Mouse (Mus musculus): Measurements from ENCODE around the gene Tfap2b. TPM values are rescaled to one million over a fixed set of nuclear protein-coding genes. Genes with fewer than 3 reads are reported as not detected.

The Tfap2b gene
- total RNA-seq (2014; fragmentation: Nextera tagmentation) (not detected in 2 replicates), total RNA-seq (2017) (not detected in 2 replicates)

DNA sequence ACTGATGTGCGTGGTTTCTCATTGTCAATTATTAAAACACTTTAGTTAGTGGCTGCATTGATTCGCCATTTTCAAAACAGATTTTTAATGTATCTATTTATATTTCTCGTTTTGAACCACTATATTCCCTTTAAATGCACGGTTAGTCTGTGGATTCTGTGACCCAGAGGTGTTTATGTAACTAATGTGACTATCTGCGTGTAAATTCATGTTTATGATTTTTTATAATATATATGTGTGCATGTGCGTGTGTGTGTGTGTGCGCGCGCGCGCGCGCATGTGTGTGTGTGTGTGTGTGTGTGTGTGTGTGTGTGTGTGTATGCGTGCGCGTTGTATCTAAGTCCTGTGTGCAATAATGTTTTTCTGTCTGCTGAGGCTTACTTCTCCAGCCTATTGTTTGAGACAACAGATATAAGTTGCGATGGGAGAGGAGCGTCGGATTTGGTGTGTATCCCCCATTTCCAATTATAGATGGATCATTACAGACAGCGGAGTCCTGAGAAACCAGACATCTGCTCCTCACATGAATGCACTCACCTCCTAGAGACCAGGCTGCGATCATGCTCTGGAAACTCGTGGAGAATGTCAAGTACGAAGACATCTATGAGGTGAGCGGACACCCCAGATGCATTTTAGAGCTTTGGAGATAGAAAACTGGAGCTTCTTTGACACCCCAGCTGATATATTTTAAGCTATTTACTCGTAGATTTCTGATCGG, at the start of gene Tfap2b:
Tfap2b (plus strand) TSS at position 274 of the 718 bp plus-strand sequence.
- ATAC-seq (replicated peaks; ENCODE audit: low FRiP score, low TSS enrichment, poor library complexity, severe bottlenecking): no peak

DNA sequence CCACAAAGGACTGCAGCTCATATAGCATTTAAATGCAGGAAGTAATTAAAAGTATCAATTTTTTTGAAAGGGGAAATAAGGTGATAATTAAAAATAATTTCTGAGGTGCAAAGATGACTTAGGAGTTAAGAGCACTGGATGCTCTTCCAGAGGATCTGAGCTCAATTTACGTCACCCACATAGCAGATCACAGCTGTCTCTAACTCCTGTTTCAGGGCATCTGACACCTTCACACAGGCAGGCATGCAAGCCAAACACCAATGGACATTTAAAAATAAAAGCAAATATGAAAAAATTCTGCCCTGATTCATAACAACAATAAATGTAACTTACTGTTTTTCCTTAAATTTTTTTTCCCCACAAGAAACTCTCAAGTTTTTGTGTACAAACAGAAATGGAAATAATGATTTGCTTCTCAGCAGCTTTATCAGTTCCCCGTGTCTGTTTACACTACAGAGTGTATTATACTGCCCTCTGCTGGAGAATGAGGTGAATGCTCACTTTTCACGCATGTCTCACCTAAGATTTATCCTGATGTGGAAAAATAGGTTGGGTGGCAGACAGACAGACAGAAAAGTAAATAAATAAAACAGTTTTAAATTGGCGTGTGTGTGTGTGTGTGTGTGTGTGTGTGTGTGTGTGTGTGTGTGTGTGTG, 29.8 kb upstream of the Tfap2b start:
- peak; percentile 75 for ATAC-seq (replicated peaks; ENCODE audit: low FRiP score, low TSS enrichment, poor library complexity, severe bottlenecking)

DNA sequence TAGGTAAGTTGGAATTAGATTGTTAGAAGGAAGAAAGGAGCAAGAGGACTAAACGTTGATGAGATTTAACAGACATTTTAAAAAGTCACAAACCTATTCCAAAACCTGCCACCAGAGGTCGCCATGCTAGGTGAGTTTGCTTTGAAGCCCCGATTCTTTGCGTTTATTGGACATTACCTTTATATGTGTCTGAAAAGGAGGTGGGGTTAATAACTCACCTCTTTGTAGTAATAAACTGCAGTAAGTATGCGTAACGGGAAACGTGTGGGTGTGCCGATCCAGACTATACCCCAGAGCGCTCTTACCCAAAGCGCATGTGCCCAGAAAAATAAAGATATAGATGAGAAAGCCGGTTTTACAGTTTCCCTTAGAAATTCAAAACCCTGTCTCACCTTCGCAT, 3.1 kb upstream of the Tfap2b start:
- ATAC-seq (replicated peaks; ENCODE audit: low FRiP score, low TSS enrichment, poor library complexity, severe bottlenecking): no peak

DNA sequence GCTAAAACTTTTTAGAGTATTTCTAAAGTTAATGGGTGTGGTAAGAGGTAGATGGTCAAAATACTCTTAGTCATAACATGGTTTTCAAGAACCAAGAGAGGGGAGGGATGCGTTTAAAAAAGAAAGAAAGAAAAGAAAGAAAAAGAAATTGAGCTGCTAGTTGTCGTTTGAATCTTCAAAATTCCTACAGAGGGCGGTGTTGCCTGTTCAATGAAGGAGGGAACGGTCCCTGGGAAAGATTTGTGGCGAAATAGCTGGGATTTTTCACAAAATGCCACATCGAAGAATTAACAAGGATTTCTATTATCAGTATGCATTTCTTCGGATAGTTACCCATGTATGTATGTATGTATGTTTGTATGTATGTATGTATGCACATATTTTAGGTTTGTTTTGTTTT, 2.5 kb upstream of the Tfap2b start:
- ATAC-seq (replicated peaks; ENCODE audit: low FRiP score, low TSS enrichment, poor library complexity, severe bottlenecking): no peak

DNA sequence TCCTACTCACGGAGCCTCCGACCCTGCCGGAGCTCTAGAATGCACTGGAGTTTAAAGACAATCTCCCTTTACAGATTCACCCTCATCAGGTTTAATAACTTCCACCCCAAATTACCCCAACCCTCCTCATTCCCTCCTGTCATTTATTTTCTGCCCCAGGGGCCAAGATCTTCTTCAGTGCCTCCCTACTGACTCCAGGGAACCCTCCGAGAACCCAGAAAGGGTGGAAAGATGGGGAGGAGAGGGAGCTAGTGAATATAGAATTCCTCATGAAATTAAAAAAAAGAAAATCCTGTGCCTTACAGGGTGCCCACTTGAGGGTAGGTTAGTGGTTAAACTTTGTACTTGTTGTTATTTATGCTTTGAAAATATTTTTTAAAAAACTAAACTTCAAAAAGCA, 1.1 kb upstream of the Tfap2b start:
- no peak for ATAC-seq (replicated peaks; ENCODE audit: low FRiP score, low TSS enrichment, poor library complexity, severe bottlenecking)

DNA sequence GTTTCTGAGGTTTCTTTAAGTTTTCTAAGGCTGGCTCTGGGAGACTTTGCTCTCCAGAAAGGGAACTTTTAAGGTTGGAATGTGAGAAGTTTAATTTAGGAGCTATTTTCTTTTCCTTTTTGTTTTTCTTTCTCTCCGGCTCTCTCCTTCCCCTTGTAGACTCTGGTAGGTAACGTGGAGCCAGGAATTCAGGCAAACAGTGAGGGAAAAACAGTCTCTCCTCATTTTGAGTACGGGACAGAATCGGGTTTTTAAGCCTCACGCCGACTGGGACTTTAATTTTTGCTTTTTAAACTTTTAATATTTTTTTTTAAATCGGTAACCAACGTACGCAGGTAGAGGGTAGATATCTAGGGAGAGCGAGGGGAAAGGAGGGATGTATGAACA, 638 bp downstream of the Tfap2b start:
- no peak for ATAC-seq (replicated peaks; ENCODE audit: low FRiP score, low TSS enrichment, poor library complexity, severe bottlenecking)

DNA sequence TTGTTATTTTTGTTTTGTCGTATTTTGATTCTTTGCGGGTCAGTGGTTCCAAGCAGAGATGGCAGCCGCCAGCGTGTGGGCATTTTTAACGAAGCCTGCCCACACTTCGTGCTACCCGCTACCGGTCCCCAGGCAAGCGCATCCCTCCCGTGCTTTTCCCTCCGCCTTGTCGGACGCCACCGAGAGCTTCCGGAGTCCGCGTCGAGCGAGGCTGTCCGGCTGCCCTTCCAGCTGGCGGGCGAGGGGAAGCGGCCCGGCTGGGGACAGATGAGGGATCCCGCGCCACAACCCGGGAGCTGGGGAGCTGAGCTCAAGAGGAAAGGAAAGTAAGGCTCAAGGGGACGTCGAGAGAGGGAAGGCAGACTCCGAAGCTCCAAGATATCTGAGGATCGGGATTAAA, 1.1 kb downstream of the Tfap2b start:
- no peak for ATAC-seq (replicated peaks; ENCODE audit: low FRiP score, low TSS enrichment, poor library complexity, severe bottlenecking)

DNA sequence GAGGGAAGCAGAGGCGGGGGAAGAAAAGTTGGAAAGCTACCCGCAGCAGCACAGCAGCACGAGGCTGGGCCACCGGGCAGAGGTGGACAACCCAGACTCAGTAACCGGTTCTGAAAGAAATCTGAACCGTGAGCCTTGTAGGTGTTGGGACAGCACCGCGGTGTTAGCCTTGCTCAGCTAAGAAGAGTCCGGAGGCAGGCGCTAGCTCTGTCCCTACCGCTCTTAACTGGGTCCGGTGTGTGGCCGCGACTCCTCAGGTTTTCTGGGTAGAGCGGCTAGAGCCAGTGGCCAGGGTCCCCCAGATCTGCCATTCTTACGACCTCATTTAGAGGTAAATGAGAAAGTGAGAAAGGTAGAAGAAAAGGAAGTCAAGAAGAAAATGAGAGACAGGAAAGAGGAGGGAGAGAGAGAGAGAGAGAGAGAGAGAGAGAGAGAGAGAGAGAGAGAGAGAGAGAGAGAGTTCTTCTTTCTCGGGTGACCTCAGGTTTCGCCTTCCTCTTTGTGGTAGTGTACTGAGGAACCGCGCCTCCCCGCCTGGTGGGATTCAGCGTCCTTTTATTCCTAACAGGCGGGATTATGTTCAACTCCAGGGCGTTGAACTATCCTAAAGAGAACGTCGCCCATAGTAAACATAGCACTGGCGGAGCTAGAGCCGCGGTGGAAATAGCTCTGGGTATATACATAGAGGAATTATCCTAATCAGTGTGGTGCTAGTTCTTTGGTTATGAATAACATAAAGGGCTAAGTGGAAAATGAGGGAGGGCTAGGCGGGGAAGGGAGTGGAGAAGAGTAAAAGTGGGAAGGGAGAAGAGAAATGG, 1.7 kb downstream of the Tfap2b start:
- ATAC-seq (replicated peaks; ENCODE audit: low FRiP score, low TSS enrichment, poor library complexity, severe bottlenecking): no peak

DNA sequence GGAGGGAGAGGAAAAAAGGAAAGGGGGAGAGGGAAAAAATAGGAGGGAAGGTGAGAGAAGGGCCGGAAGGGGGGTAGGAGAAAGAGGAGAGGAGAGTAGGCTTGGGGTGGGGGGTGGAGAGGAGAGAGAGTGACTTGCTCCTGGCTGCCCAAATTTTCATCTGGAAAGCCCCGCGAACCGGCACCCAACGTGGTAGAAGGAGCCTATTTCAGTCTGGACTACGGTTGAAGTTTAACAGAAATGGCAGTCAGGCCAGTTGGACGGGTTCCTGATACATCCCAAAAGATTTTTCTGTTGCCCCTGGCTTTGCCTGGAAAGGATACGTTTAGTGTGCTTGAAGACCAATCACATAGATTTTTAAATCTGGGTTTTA, 2.3 kb downstream of the Tfap2b start:
- no peak for ATAC-seq (replicated peaks; ENCODE audit: low FRiP score, low TSS enrichment, poor library complexity, severe bottlenecking)

DNA sequence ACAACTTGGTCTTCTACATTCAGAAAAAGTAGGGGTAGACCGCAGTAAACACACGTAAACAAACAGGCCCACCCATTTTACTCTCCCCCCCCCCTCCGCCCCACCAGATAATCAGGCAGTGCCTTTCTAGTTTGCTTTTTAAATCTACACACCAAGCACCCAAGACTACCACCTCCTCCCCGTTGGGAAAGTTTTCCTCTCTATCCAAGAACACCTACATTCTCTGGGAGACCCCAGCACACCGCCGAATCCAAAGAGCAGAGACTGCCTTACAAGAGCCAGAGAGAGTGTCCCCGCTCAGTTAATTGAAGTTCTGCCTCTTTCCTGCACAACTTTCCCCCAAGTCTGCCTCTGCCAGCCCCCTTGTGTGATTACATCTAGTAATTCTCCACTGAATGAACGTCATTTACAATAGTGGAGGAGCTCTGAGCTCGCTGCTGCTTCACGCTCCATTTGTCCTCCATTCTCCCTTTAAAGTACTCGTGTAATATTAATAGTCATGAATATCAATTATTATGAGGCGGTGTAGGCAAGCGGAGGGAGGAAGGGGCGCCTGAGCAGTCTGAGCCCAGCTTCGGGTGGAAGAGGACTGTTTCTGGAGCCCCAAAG, 2.9 kb downstream of the Tfap2b start:
- ATAC-seq (replicated peaks; ENCODE audit: low FRiP score, low TSS enrichment, poor library complexity, severe bottlenecking): no peak

DNA sequence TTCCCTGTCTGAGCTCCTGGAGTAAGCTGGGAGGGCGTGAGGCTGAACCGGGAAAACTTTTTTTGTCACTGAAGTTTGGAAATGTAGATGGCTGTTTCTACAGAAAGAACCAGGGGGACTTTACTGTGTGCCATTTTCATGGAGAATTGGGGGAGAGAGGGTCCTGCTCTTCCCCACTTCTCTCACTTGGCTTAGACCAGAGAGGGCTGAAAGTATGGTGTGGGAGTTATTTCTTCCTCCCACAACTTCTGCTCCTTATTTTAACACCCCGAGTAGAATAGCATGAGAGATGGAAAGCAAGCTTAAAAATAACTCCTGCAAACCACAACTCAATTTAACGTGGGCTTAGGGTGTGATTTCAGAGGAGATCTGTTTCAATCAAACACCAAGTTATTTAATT, 4.0 kb downstream of the Tfap2b start:
- no peak for ATAC-seq (replicated peaks; ENCODE audit: low FRiP score, low TSS enrichment, poor library complexity, severe bottlenecking)

DNA sequence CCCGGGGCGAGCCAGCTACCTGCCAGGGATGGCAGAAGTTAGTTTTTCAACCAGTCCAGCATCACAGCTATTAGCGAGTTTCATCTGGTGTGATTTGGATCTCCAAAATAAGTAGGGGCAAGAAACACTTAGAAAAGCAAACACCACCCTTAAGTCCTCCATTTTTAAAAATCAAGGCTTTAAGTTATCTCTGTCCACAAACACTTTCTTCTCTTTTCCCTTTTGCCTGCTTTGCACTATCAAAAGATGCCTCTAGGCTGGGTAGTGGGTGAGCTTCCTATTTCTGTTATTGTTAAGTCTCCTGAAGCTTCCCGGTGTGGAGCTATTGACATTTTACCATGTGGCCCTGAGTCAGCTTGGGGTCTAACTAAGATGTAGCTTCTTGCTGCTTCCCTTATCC, 4.5 kb downstream of the Tfap2b start:
- ATAC-seq (replicated peaks; ENCODE audit: low FRiP score, low TSS enrichment, poor library complexity, severe bottlenecking): no peak

DNA sequence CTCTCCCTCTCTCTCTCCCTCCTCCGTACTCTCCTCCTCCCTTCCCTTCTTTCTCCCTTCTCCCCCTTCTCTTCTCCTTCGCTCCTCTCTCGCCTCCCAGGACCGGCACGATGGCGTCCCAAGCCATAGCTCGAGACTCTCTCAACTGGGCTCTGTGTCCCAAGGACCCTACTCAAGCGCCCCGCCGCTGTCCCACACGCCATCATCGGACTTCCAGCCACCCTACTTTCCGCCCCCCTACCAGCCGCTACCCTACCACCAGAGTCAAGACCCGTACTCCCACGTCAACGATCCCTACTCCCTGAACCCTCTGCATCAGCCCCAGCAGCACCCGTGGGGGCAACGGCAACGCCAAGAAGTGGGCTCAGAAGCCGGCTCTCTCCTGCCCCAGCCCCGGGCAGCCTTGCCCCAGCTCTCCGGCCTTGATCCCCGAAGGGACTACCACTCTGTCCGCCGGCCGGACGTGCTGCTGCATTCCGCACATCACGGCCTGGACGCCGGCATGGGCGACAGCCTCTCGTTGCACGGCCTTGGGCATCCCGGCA, 5.2 kb downstream of the Tfap2b start:
- ATAC-seq (replicated peaks; ENCODE audit: low FRiP score, low TSS enrichment, poor library complexity, severe bottlenecking): no peak

DNA sequence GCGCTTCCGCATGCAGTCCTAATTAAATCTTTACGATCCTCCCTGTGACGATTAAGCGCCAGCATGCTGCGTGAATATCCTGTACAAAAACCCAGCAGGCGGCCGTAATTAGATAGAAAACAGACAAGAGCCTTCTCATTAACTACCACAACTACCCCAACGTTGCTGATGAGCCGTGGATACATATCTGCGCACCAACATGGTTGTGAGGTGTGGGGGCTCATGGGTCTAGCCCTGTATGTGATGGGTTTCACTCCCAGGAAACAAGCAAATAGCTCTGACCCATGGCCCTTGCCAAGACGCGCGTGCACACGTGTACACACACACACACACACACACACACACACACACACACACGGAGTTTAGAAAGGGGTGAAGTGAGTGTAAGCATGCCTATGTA, 8.7 kb downstream of the Tfap2b start:
- no peak for ATAC-seq (replicated peaks; ENCODE audit: low FRiP score, low TSS enrichment, poor library complexity, severe bottlenecking)

DNA sequence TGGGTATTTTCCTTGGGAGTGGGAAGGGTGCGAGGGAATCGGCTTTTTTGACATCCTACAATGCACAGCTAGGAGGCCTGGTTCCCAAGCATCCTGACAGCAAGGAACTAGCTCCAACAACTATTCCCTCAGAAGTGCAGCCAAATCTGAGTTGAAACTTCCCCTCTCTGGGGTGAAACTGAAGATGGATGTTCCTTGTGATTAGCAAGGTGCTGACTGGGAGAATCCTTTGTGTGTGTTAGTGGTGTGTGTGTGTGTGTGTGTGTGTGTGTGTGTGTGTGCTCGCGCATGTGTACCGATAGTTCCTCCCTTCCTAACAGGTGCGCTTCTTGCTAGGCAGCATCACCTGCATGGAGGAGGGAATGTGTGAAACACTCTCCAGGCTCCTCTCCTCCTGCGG, 9.5 kb downstream of the Tfap2b start:
- ATAC-seq (replicated peaks; ENCODE audit: low FRiP score, low TSS enrichment, poor library complexity, severe bottlenecking): no peak

DNA sequence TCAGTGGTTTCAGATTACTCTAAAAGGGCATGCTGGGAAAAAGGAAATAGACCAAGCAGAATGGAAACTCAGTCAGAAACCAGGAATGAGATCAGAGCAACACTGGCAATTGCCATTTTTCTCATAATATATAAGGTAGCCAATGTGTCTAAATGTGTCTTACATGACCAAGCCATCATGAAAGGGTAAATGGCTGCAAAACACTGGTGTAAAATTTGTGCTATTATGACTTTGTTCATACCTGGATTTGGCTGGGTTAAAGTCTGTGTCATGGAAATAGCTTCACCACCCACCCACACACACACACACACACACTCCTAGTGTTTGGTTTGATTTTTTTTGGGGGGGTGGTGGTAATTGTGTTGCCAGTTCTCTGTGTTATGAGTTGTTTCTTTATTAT, 10.7 kb downstream of the Tfap2b start:
- no peak for ATAC-seq (replicated peaks; ENCODE audit: low FRiP score, low TSS enrichment, poor library complexity, severe bottlenecking)

DNA sequence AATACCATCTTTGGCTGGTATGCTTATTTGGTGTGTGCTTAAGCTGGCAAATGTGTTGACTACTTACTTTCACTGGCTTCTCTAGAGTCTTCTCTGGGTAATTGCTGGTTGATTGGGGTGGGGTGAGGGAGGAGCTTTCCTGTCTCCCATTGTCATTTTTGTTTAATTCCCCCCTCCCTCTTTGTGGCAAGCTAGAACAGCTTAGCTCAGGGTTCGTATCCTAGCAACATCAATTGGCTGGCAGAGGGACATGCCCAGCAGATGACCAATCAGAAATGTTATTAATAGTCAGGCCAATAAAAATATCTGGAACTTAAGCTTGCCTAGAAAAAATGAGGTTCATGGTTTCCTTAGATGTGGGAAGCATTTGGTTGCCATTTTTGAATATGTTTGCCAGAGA, 11.8 kb downstream of the Tfap2b start:
- ATAC-seq (replicated peaks; ENCODE audit: low FRiP score, low TSS enrichment, poor library complexity, severe bottlenecking): no peak

DNA sequence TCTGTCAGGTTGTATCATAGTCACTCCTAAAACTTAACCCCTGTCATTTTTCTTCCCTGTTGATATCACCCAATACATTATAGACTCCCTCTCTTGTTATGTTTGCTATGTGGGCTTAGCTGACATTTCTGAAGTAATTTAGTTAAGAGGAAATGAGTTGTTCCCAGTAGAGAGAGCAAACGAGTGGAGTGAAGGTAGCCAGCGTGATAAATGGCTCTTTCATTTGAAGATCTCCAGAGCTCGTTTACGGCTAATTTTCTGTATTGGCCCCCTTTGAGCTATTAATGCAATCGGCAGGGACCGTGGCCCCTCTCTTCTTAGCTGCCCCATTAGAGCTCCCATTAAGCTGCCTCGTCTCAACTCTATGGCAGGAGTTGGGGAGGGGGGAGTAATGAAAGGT, 12.9 kb downstream of the Tfap2b start:
- no peak for ATAC-seq (replicated peaks; ENCODE audit: low FRiP score, low TSS enrichment, poor library complexity, severe bottlenecking)

DNA sequence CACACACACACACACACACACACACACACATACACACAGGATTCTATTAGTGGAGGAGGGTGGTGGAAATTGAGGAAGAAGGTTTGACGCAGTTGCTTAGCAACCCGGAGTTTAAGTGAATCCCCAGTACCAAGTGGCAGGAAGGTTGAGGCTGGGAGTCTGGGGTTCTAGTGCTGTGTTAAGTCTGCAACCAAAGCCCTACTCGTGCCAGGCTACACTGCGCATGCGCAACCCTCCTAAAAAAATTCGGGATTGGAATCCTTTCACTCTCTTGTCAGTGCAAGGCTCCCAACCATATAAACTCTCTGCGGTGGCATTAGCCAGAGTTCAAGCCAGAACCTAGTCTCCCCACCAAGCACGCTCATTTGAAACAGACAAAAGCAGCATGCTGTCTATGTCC, 18.0 kb downstream of the Tfap2b start:
- no peak for ATAC-seq (replicated peaks; ENCODE audit: low FRiP score, low TSS enrichment, poor library complexity, severe bottlenecking)

Measured in megakaryocyte-erythroid progenitor cell, adult 5-6 weeks (primary cell).